Mouse (Mus musculus) cerebellum, adult 2 months (tissue): ENCODE measurements around the gene Foxl2. TPM values are rescaled to one million over a fixed set of nuclear protein-coding genes. Genes with fewer than 3 reads are reported as not detected.

ENCODE experiments used
- DNase-seq, 2 experiments: peaks; one replicate each; pipeline ENCODE4 v3.0.0; 2021
- H3K27ac ChIP-seq: fragments of 200-500 bp; 2 replicates; pipeline ENCODE4 v1.5.1; 2012; ENCODE audit warnings: low read length, control low read depth, inconsistent platforms; ENCODE audit not compliant: insufficient read depth
- H3K27me3 ChIP-seq: fragments of 200-500 bp; 2 replicates; pipeline ENCODE4 v1.6.1; 2012; ENCODE audit warnings: inconsistent platforms, mild to moderate bottlenecking, low read length, moderate library complexity; ENCODE audit not compliant: control insufficient read depth, insufficient read depth
- H3K4me1 ChIP-seq: fragments of 200-500 bp; 2 replicates; pipeline ENCODE4 v1.6.1; 2011; ENCODE audit warnings: low read length; ENCODE audit not compliant: control insufficient read depth, insufficient read depth
- H3K4me3 ChIP-seq: fragments of 200-500 bp; replicated peaks from 2 replicates; pipeline ENCODE3; 2011; ENCODE audit warnings: mild to moderate bottlenecking, low read depth, low read length, control low read depth; ENCODE audit not compliant: insufficient read depth
- CTCF ChIP-seq: fragments of 200-500 bp; IDR thresholded peaks from 2 replicates; pipeline ENCODE4 v1.5.1; 2011; ENCODE audit warnings: low read depth, mild to moderate bottlenecking, control low read depth, low read length, moderate library complexity, borderline replicate concordance; ENCODE audit not compliant: insufficient read depth
- POLR2A ChIP-seq: fragments of 200-500 bp; IDR thresholded peaks from 2 replicates; pipeline ENCODE4 v1.6.1; 2011; ENCODE audit warnings: low read length, control low read depth, borderline replicate concordance; ENCODE audit not compliant: insufficient read depth
- WGBS: fragments of 180-500 bp; shearing (Covaris S2); methylation state at CpG from one replicate; pipeline ENCODE4 v1.1.7; 2018; 5-methylcytosine and 5-hydroxymethylcytosine counted together
- polyA plus RNA-seq: library from polyadenylated mRNA; depleted of rRNA; stranded (reverse); fragments of >200 nt; gene quantifications from 2 replicates; pipeline ENCODE4 v1.2.3, GENCODE M21; 2012; rRNA removed

Foxl2 gene
- 0.25 and 0.28 TPM in 2 replicates for polyA plus RNA-seq

DNA sequence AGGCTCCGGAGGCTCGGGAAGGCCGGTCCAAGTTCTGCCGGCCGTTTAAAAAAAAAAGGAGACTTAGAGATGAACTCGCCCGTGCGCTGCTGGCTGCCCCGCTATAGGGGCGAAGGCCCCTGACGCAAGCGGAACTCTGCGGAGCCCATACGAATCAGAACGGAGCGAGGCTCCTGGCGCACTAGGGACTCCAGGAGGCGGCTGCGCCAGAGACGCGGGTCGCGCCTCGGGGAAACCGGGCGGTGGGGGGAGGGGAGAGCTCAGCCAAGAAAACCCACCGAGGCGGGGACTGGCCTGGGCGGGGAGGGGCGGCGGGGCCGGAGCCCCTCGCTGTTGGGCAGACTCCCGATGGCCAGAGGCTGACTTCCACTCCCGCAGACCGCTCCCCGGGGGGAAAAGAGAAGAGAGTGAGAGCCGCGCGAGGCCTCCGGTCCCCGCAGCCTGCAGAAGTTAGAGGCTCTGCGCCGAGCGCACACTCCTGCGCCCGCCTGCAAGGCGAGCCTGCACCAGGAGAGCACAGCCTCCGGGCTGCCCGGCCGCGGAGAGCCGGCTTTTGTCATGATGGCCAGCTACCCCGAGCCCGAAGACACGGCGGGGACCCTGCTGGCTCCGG, at the start of gene Foxl2:
Gene Foxl2, plus strand, starts transcription at position 186 of the 613 bp plus-strand sequence.
- Histone ChIP-seq H3K4me3 (peak within 1 kb of the TSS; percentile 25), H3K27ac (no peak within 1 kb of the TSS), H3K4me1 (no peaks in the 10 kb centered on the region), H3K27me3 (peaks cover 32% of the 10 kb centered on the region; the same call in 1 of the 2 replicates)
- under 1% methylated on average over 53 of the region's 58 CpGs for WGBS
- no peak for DNase-seq
- TF ChIP-seq CTCF (no peak), POLR2A (no peak)

DNA sequence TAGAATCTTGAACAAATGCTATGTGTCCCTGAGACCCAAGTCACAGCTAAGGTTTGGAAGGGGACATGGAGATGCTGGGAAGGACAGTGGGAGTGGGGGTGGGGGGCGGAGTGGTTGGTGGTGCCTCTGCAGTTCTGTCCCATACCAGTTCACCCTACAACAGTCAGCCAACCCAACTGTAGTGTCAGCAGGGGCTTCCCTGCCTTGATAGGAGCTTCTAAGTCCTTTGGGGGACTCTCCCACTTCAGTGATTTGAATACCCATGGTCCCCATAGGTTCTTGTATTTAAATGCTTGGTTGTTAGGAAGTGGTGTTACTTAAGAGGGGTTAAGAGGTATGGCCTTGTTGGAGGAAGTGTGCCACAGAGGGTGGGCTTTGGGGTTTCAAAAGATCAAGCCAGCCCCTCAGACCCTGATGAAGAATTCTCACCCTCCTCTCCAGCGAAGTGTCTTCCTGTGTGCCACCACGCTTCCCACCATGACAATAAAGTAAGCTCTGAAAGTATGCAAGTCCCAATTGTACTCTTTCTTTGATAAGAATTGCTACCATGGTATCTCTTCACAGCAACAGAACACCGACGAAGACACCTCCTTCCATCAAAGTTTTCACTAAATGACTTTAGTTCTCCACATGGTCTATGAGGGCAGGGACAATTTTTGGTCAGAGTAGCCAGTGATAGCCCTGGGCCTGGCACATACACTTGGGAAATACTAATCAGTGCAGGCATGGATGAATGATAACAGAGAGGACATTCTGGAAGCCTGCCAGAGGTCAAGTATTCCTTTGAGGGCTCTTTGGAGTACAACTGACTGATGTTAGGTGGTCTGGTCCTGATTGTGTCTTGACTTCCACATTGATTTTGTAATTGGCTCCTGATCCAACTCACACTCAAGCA, 34.2 kb upstream of the Foxl2 start:
- no peak overlapping the region for H3K27ac ChIP-seq
- no peaks in the 10 kb centered on the region for H3K4me1 ChIP-seq
- no peak overlapping the region for H3K4me3 ChIP-seq
- TF ChIP-seq POLR2A (no peak), CTCF (no peak)
- WGBS, result 91% methylated on average over 5 of the region's 5 CpGs
- no peaks in the 10 kb centered on the region for H3K27me3 ChIP-seq
- DNase-seq, result no peak

GRCm38 (mm10) chr9:98923119-98923518, 32.0 kb upstream of the Foxl2 start:
- no peak overlapping the region for H3K27ac ChIP-seq
- H3K4me3 ChIP-seq, result no peak overlapping the region
- no peaks in the 10 kb centered on the region for H3K27me3 ChIP-seq
- DNase-seq, result no peak
- no peak for TF ChIP-seq POLR2A
- TF ChIP-seq CTCF, result no peak
- WGBS, result 29% methylated on average over 6 of the region's 6 CpGs
- H3K4me1 ChIP-seq, result no peaks in the 10 kb centered on the region

DNA sequence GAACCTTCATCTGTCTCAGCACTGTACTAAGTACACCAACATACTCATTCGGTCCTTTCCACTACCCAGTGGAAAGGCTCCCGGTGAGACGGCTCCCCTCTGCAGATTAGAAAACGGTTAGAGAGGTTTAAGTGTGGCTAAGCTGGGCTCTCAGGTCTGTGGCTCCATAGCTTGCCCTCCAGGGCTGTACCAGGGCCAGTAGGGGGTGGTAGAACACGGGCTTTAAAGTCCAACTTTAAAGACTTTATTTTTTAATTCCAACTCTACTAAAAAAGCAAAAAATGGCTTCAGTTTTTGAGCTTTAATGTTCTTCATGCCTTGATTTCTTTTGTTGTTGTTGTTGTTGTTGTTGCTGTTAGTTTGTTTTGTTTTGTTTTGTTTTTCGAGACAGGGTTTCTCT, 30.9 kb upstream of the Foxl2 start:
- Histone ChIP-seq H3K4me1 (no peaks in the 10 kb centered on the region), H3K27me3 (no peaks in the 10 kb centered on the region), H3K27ac (no peak overlapping the region), H3K4me3 (no peak overlapping the region)
- no peak for TF ChIP-seq POLR2A
- no peak for TF ChIP-seq CTCF
- DNase-seq, result no peak
- WGBS, result 70% methylated on average over 6 of the region's 6 CpGs

DNA sequence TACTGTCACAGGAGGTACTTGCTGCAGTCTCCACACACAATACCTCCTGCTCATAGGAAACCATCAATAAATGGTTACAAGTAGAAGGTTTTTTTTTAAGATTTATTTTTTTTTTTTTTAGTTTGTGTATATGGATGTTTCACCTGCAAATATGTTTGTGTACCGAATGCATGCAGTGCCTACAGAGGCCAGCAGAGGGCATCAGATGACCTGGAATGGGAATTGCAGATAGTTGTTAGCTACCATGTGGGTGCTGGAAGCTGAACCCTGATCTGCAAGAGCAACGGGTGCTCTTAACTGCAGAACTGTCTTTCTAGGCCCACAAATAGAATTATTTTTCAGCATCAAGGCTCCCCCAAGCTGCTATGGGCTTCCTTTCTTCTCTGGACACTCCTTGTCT, 25.6 kb upstream of the Foxl2 start:
- Histone ChIP-seq H3K4me3 (no peak overlapping the region), H3K27me3 (no peaks in the 10 kb centered on the region; the same call in 1 of the 2 replicates), H3K4me1 (no peaks in the 10 kb centered on the region), H3K27ac (no peak overlapping the region)
- 0 out of 2 replicates have a peak, but pooled peaks have one; percentile 11 for TF ChIP-seq CTCF
- no peak for TF ChIP-seq POLR2A
- DNase-seq, result no peak
- WGBS, result 96% methylated on average over 2 of the region's 2 CpGs

GRCm38 (mm10) chr9:98932931-98933330, 22.2 kb upstream of the Foxl2 start:
- 38% methylated on average over 6 of the region's 6 CpGs for WGBS
- H3K4me1 ChIP-seq, result no peaks in the 10 kb centered on the region
- H3K4me3 ChIP-seq, result no peak overlapping the region
- DNase-seq, result no peak
- no peak for TF ChIP-seq POLR2A
- TF ChIP-seq CTCF, result no peak
- no peaks in the 10 kb centered on the region; the same call in 1 of the 2 replicates for H3K27me3 ChIP-seq
- H3K27ac ChIP-seq, result no peak overlapping the region

- no peak for DNase-seq
- H3K4me3 ChIP-seq, result no peak overlapping the region
- WGBS, result 20% methylated on average over 16 of the region's 16 CpGs
- H3K4me1 ChIP-seq, result no peaks in the 10 kb centered on the region
- H3K27me3 ChIP-seq, result no peaks in the 10 kb centered on the region; the same call in 1 of the 2 replicates
- no peak for TF ChIP-seq CTCF
- TF ChIP-seq POLR2A, result no peak
- H3K27ac ChIP-seq, result no peak overlapping the region
Observed at GRCm38 (mm10) chr9:98935190-98935909, 19.7 kb upstream of the Foxl2 start.

DNA sequence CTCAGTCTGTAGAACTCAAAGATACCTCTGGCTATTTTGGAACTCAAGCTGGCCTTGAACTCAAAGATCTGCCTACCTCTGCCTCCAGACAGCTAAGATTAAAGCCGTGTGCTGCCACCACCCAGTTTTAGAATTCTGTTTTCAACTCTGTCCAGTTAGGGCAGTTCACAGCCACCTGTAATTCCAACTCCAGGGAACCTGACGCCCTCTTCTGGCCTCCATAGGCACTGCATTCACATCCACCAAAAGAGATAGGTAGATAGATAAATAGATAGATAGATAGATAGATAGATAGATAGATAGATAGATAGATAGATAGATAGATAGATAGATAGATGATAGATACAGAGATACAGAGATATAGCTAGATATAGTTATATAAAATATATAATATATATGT, 15.8 kb upstream of the Foxl2 start:
- H3K4me3 ChIP-seq, result no peak overlapping the region
- DNase-seq, result no peak
- 16% methylated on average over 2 of the region's 2 CpGs for WGBS
- H3K27me3 ChIP-seq, result no peaks in the 10 kb centered on the region; the same call in 1 of the 2 replicates
- H3K27ac ChIP-seq, result no peak overlapping the region
- TF ChIP-seq CTCF (peak; percentile 22; the same call in 1 of the 2 replicates), POLR2A (no peak)
- H3K4me1 ChIP-seq, result no peaks in the 10 kb centered on the region
